Mouse (Mus musculus) lung, adult 2 months (tissue): ENCODE results near the gene H2-Oa.
A peak's percentile ranks its signal among the peaks of the same experiment; 100 is the strongest.

Experiments used
- CTCF ChIP-seq: fragments of 200-500 bp; IDR thresholded peaks from 2 replicates; pipeline ENCODE4 v1.5.1; 2011; ENCODE audit warnings: mild to moderate bottlenecking, low read length, control low read depth; ENCODE audit not compliant: insufficient read depth
- POLR2A ChIP-seq: fragments of 200-500 bp; IDR thresholded peaks from 2 replicates; pipeline ENCODE4 v1.6.1; 2011; ENCODE audit warnings: low read depth, mild to moderate bottlenecking, control low read depth, low read length, borderline replicate concordance; ENCODE audit errors: extremely low read depth

GRCm38 (mm10) chr17:34118113-34118872, 26.2 kb downstream of the H2-Oa start:
- TF ChIP-seq POLR2A = peak; percentile 8; the same call in 1 of the 2 replicates
- TF ChIP-seq CTCF = no peak
